Mouse (Mus musculus) brain, embryonic 14.5 days (tissue): ENCODE measurements around the gene Asap3. TPM values are rescaled to one million over a fixed set of nuclear protein-coding genes. Genes with fewer than 3 reads are reported as not detected.

Experiments
- DNase-seq: peaks from one replicate; pipeline ENCODE4 v3.0.0-alpha.2; 2011; ENCODE audit warnings: low read depth
- CTCF ChIP-seq: fragments of 200-500 bp; IDR thresholded peaks from 2 replicates; pipeline ENCODE4 v1.5.1; 2012; ENCODE audit warnings: inconsistent platforms, mild to moderate bottlenecking, moderate library complexity, borderline replicate concordance; ENCODE audit not compliant: insufficient read depth, insufficient read length; ENCODE audit errors: extremely low read depth
- POLR2A ChIP-seq: fragments of 200-500 bp; IDR thresholded peaks from 2 replicates; pipeline ENCODE4 v1.6.1; 2012; ENCODE audit warnings: mild to moderate bottlenecking, inconsistent platforms, borderline replicate concordance; ENCODE audit not compliant: poor library complexity, insufficient read depth, insufficient read length, severe bottlenecking; ENCODE audit errors: extremely low read depth
- polyA plus RNA-seq: library from polyadenylated mRNA; depleted of rRNA; stranded (reverse); fragments of >200 nt; gene quantifications from 2 replicates; pipeline ENCODE4 v1.2.3, GENCODE M21; 2012; rRNA removed

The Asap3 gene
- 4.2 and 6.2 TPM in 2 replicates for polyA plus RNA-seq

- TF ChIP-seq POLR2A (peak; percentile 38; the same call in 1 of the 2 replicates), CTCF (peak; percentile 7; the same call in 1 of the 2 replicates)
- DNase-seq, result peak; percentile 97
These were observed at the start of gene Asap3 for GRCm38 (mm10) chr4:136206033-136206893. Asap3 (plus strand) TSS chr4:136206365.

GRCm38 (mm10) chr4:136158498-136158897, 47.7 kb upstream of the Asap3 start:
- no peak for DNase-seq
- TF ChIP-seq CTCF (no peak), POLR2A (no peak)

- DNase-seq, result peak; percentile 91
- TF ChIP-seq CTCF, result peak; percentile 97
- no peak for TF ChIP-seq POLR2A
These were observed 46.3 kb upstream of the Asap3 start for GRCm38 (mm10) chr4:136159802-136160397.

- peak; percentile 92 for DNase-seq
- TF ChIP-seq POLR2A (no peak), CTCF (peak; percentile 96)
These were observed 42.7 kb upstream of the Asap3 start for GRCm38 (mm10) chr4:136163448-136163847.

GRCm38 (mm10) chr4:136164981-136165380, 41.2 kb upstream of the Asap3 start:
- TF ChIP-seq CTCF, result no peak
- TF ChIP-seq POLR2A, result no peak
- DNase-seq, result no peak

- no peak for TF ChIP-seq CTCF
- no peak for TF ChIP-seq POLR2A
- no peak for DNase-seq
These were observed 38.5 kb upstream of the Asap3 start for GRCm38 (mm10) chr4:136167701-136168100.

GRCm38 (mm10) chr4:136170401-136170800, 35.8 kb upstream of the Asap3 start:
- no peak for TF ChIP-seq CTCF
- no peak for TF ChIP-seq POLR2A
- DNase-seq, result no peak

GRCm38 (mm10) chr4:136171455-136171854, 34.7 kb upstream of the Asap3 start:
- peak; percentile 30 for DNase-seq
- no peak for TF ChIP-seq POLR2A
- no peak for TF ChIP-seq CTCF

GRCm38 (mm10) chr4:136172011-136172541, 34.1 kb upstream of the Asap3 start, which contains the start of gene E2f2:
E2f2 (plus strand) TSS chr4:136172394.
- peak; percentile 16; the same call in 1 of the 2 replicates for TF ChIP-seq POLR2A
- TF ChIP-seq CTCF, result no peak
- peak; percentile 89 for DNase-seq

GRCm38 (mm10) chr4:136172542-136173209, 33.5 kb upstream of the Asap3 start:
- peak; percentile 83 for DNase-seq
- TF ChIP-seq POLR2A (0 out of 2 replicates have a peak, but pooled peaks have one; percentile 27), CTCF (no peak)

GRCm38 (mm10) chr4:136173210-136173715, 32.9 kb upstream of the Asap3 start:
- no peak for TF ChIP-seq POLR2A
- no peak for TF ChIP-seq CTCF
- no peak for DNase-seq
